Mouse (Mus musculus) E14TG2a.4 (cell line): Measurements from ENCODE around the gene Prdm11.

Source experiments
- CTCF ChIP-seq: conservative IDR thresholded peaks from 2 replicates; pipeline ENCODE4 v1.5.1; 2014; ENCODE audit warnings: low read length
- NANOG ChIP-seq: IDR thresholded peaks from 2 replicates; pipeline ENCODE4 v1.6.1; 2014; ENCODE audit warnings: borderline replicate concordance, low read length, mixed read lengths
- POU5F1 ChIP-seq: IDR thresholded peaks from 2 replicates; pipeline ENCODE4 v1.6.1; 2014; ENCODE audit warnings: low read length, borderline replicate concordance

DNA sequence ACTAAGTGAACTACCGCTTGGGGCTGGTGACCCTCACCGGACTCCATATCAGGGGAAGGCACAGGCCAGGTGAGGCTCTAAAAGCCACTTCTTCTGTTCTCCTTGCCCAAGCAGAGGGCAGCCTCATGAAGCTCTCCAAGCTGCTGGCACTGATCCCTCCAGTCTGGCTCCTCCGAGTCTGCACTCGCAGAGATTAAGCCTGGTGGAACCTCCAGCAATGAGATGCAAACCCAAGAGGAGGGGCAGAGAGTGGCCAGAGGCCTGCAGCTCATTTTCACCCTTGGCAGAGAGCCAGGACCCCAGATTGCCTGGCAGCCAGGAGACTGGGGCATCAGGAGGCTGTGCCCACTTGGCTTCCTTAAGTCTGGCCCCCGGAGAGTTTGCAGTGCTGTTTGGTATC is 27.1 kb downstream of the Prdm11 start:
- TF ChIP-seq CTCF, result no peak
- TF ChIP-seq NANOG, result no peak
- no peak for TF ChIP-seq POU5F1
